Mouse (Mus musculus): ENCODE measurements around the gene Fam199x. TPM values are rescaled to one million over a fixed set of nuclear protein-coding genes. Genes with fewer than 3 reads are reported as not detected.

Fam199x gene
- total and polyA plus RNA-seq, 3 experiments: 0.53 to 5.2 (median 3.9) TPM

GRCm38 (mm10) chrX:137127542-137127941 lies 78.1 kb downstream of the Fam199x start:
- H3K4me3 ChIP-seq: no peak overlapping the region

More at GRCm38 (mm10) chrX:137127542-137127941, 78.1 kb downstream of the Fam199x start:
- no peak overlapping the region for H3K9ac ChIP-seq (ENCODE audit: low read depth, low read length)
- no peaks in the 10 kb centered on the region for H3K4me1 ChIP-seq (ENCODE audit: control insufficient read depth, insufficient read depth, low read length)
- no peaks in the 10 kb centered on the region for H3K36me3 ChIP-seq (ENCODE audit: control insufficient read depth, insufficient read depth, low read length)
- WGBS: 18% methylated on average over 17 of the region's 17 CpGs
- H3K27me3 ChIP-seq (ENCODE audit: control insufficient read depth, insufficient read depth, low read length): no peaks in the 10 kb centered on the region
- no peak for DNase-seq
- intact Hi-C loops (cut with DNase I): no loop called here
- no peaks in the 10 kb centered on the region for H3K79me2 ChIP-seq (replicated peaks; ENCODE audit: control insufficient read depth, insufficient read depth, low read length)
- TF ChIP-seq CTCF (IDR thresholded peaks at IDR 0.05) (no peak), POLR2A (IDR thresholded peaks at IDR 0.05; ENCODE audit: insufficient read depth, low read depth, low read length) (no peak), EP300 (IDR thresholded peaks at IDR 0.05; ENCODE audit: insufficient read depth, low read depth, low read length) (no peak)
- no peak overlapping the region for H3K27ac ChIP-seq

Other genes starting within 250 kb of the Fam199x start
- 1 to 10 TPM; 3.2 to 3.6 TPM for gene Plp1, start 226.9 kb upstream of the Fam199x start, total RNA-seq (2021)
- gene Plp1, start 226.9 kb upstream of the Fam199x start, polyA plus RNA-seq (2012; rRNA removed): 7.3 and 11.2 TPM in 2 replicates
- gene Rab9b, start 180.8 kb upstream of the Fam199x start, total RNA-seq (2021): under 1 TPM; 0.07 to 0.26 TPM
- 0.14 and 0.20 TPM in 2 replicates for gene Rab9b, start 180.8 kb upstream of the Fam199x start, polyA plus RNA-seq (2012; rRNA removed)
- gene H2bfm, start 122.3 kb upstream of the Fam199x start, total RNA-seq (2021): not detected
- gene H2bfm, start 122.3 kb upstream of the Fam199x start, polyA plus RNA-seq (2012; rRNA removed): not detected in 2 replicates
- 1 to 10 TPM in 1 of 2 experiments, under 1 TPM in 1; 0.77 to 1.4 TPM for gene Tmsb15b2, start 74.1 kb upstream of the Fam199x start, total RNA-seq (2021)
- gene Tmsb15b2, start 74.1 kb upstream of the Fam199x start, polyA plus RNA-seq (2012; rRNA removed): not detected in 2 replicates
- not detected for gene Tmsb15l, start 72.7 kb upstream of the Fam199x start, total RNA-seq (2021)
- gene Tmsb15l, start 72.7 kb upstream of the Fam199x start, polyA plus RNA-seq (2012; rRNA removed): 0.23 and 0.41 TPM in 2 replicates
- not detected for gene Tmsb15b1, start 72.7 kb upstream of the Fam199x start, total RNA-seq (2021)
- not detected in 2 replicates for gene Tmsb15b1, start 72.7 kb upstream of the Fam199x start, polyA plus RNA-seq (2012; rRNA removed)
- gene Zcchc18, start 56.4 kb upstream of the Fam199x start, total RNA-seq (2021): under 1 TPM; 0.18 TPM
- gene Zcchc18, start 56.4 kb upstream of the Fam199x start, polyA plus RNA-seq (2012; rRNA removed): 0.27 and 0.38 TPM in 2 replicates
- gene Slc25a53, start 11.3 kb upstream of the Fam199x start, total RNA-seq (2021): 1 to 10 TPM; 3.1 to 3.2 TPM
- 2.0 and 2.2 TPM in 2 replicates for gene Slc25a53, start 11.3 kb upstream of the Fam199x start, polyA plus RNA-seq (2012; rRNA removed)
- not detected for gene Esx1, start 72.5 kb downstream of the Fam199x start, total RNA-seq (2021)
- gene Esx1, start 72.5 kb downstream of the Fam199x start, polyA plus RNA-seq (2012; rRNA removed): not detected in 2 replicates

All from heart, adult 2 months (tissue).